Mouse (Mus musculus): ENCODE data around the gene Nfrkb. TPM values are rescaled to one million over a fixed set of nuclear protein-coding genes. Genes with fewer than 3 reads are reported as not detected.
A peak's percentile ranks its signal among the peaks of the same experiment; 100 is the strongest.

Nfrkb gene
- total and polyA plus RNA-seq, 3 experiments = 15.5 to 22.0 (median 15.6) TPM

DNA sequence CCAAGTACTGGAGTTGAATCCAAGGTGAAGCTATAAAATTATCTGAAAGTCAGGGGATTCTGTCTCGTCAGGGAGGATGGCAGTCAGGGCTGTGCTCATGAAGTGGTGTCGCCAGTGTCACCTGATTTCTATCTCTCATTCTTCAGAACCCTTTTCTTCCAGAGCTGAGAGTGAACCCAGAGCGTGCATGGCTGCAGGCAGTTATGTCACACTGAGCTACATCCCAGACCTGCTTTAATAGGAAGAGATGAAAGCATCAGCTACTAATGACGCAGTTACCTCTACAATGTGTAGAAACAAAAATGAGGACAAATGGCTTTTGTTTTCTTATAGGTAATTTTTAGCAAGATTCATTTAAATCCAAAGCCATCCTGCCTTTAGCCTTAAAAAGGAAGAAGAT lies 37.5 kb upstream of the Nfrkb start:
- Histone ChIP-seq H3K79me2 (replicated peaks; ENCODE audit: control insufficient read depth, extremely low read depth, insufficient read depth, poor library complexity, severe bottlenecking) (no peaks in the 10 kb centered on the region), H3K27ac (ENCODE audit: insufficient read depth, low read depth) (no peak overlapping the region), H3K4me2 (ENCODE audit: insufficient read depth, low read depth, poor library complexity, severe bottlenecking) (no peak overlapping the region), H3K27me3 (replicated peaks) (no peaks in the 10 kb centered on the region), H3K9ac (ENCODE audit: insufficient read depth, low read depth) (no peak overlapping the region), H3K36me3 (replicated peaks in 1 of 2; ENCODE audit: control insufficient read depth in 1 of 2, insufficient read depth in 1 of 2, low read length in 1 of 2) (peaks cover 0 to 50% of the 10 kb centered on the region in 2 experiments), H3K9me3 (replicated peaks; ENCODE audit: low read length) (no peaks in the 10 kb centered on the region), H3K4me3 (replicated peaks in 1 of 3; ENCODE audit: low read depth in 2 of 3, low read length in 2 of 3, poor library complexity in 1 of 3) (no peak overlapping the region), H3K4me1 (ENCODE audit: control insufficient read depth in 1 of 2, insufficient read depth in 2 of 2) (no peaks in the 10 kb centered on the region)
- no peak for DNase-seq (ENCODE audit: extremely low read depth)
- no peak for TF ChIP-seq MAFK (IDR thresholded peaks at IDR 0.05; ENCODE audit: insufficient replicate concordance, low read length)
- no peak for TF ChIP-seq CHD2 (IDR thresholded peaks at IDR 0.05; ENCODE audit: low read length)
- no peak for TF ChIP-seq UBTF (IDR thresholded peaks at IDR 0.05; ENCODE audit: low read depth, low read length)
- no peak for TF ChIP-seq RAD21 (IDR thresholded peaks at IDR 0.05; ENCODE audit: low read depth, low read length)
- no peak for TF ChIP-seq JUN (IDR thresholded peaks at IDR 0.05; ENCODE audit: insufficient read depth, low read depth, low read length)
- no peak for TF ChIP-seq CTCF (conservative IDR thresholded peaks at IDR 0.05 in 1 of 2, IDR thresholded peaks at IDR 0.05 in 1 of 2; ENCODE audit: low read depth in 2 of 2, low read length in 2 of 2)
- no peak for TF ChIP-seq HCFC1 (IDR thresholded peaks at IDR 0.05; ENCODE audit: low read depth, low read length)
- TF ChIP-seq ZC3H11A (IDR thresholded peaks at IDR 0.05; ENCODE audit: low read depth, low read length) = no peak
- in situ Hi-C loops (cut with MboI; ENCODE audit: low pct_ligation_motif_present, low pct_unique_long_range_greater_than_20kb, low sequenced_read_pairs) (loop anchor here (10.0 kb wide), 1 partner anchor 174 kb away; no protein-coding TSS in a partner anchor), dilution Hi-C loops (cut with MboI; ENCODE audit: extremely low pct_ligation_motif_present, extremely low pct_unique_long_range_greater_than_20kb, low sequenced_read_pairs) (no loop called here)

DNA sequence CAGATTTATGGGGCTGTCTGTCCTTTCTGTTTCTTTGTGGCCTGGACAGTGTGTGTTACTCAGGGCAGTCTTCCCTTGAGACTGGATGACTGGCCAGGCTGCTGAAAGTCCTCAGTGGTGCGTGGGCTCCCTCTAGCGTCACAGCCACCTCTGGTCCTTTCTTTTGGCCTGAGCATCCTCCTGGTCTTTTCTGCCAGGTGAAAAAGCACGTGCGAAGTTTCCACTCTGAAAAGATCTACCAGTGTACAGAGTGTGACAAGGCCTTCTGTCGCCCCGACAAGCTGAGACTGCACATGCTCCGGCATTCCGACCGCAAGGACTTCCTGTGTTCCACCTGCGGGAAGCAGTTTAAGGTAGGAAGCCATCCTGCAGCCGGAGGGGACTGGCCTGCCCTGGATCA lies 37.1 kb upstream of the Nfrkb start:
- peaks cover 0 to 51% of the 10 kb centered on the region in 2 experiments for H3K36me3 ChIP-seq (replicated peaks in 1 of 2; ENCODE audit: control insufficient read depth in 1 of 2, insufficient read depth in 1 of 2, low read length in 1 of 2)

DNA sequence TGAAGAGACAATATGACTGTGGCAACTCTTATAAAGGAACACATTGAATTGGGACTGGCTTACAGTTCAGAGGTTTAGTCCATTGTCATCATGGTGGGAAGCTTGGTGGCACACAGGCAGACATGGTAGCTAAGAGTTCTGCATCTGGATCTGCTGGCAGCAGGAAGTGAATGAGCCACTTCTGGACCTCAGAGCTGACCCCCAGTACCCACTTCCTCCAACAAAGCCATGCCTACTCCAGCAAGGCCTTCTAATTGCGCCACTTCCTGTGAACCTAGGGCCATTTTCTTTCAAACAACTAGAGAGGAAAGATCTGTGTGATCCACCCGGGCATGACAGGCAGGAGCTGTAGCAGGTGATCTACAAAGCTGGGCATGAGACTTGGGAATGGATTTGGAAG lies 33.3 kb upstream of the Nfrkb start:
- H3K36me3 ChIP-seq (replicated peaks in 1 of 2; ENCODE audit: control insufficient read depth in 1 of 2, insufficient read depth in 1 of 2, low read length in 1 of 2) = peaks cover 0 to 57% of the 10 kb centered on the region in 2 experiments
- no peaks in the 10 kb centered on the region for H3K27me3 ChIP-seq (replicated peaks)
- H3K4me1 ChIP-seq (ENCODE audit: control insufficient read depth in 1 of 2, insufficient read depth in 2 of 2) = no peaks in the 10 kb centered on the region
- TF ChIP-seq USF2 (conservative IDR thresholded peaks at IDR 0.05; ENCODE audit: low read depth, low read length) (no peak), PAX5 (IDR thresholded peaks at IDR 0.05; ENCODE audit: low read length) (no peak), ZKSCAN1 (IDR thresholded peaks at IDR 0.05; ENCODE audit: borderline replicate concordance, low read depth, low read length) (no peak), UBTF (IDR thresholded peaks at IDR 0.05; ENCODE audit: low read depth, low read length) (no peak), E2F4 (IDR thresholded peaks at IDR 0.05; ENCODE audit: insufficient replicate concordance, low read depth, low read length) (no peak), ZNF384 (IDR thresholded peaks at IDR 0.05; ENCODE audit: low read depth, low read length) (no peak), NELFE (IDR thresholded peaks at IDR 0.05; ENCODE audit: low read depth, low read length) (no peak), JUN (IDR thresholded peaks at IDR 0.05; ENCODE audit: insufficient read depth, low read depth, low read length) (no peak), MAFK (IDR thresholded peaks at IDR 0.05; ENCODE audit: insufficient replicate concordance, low read length) (no peak), POLR2A (IDR thresholded peaks at IDR 0.05; ENCODE audit: low read depth, low read length) (no peak), ELF1 (IDR thresholded peaks at IDR 0.05; ENCODE audit: low read depth, low read length) (no peak), CHD2 (IDR thresholded peaks at IDR 0.05; ENCODE audit: low read length) (no peak), MAZ (IDR thresholded peaks at IDR 0.05; ENCODE audit: low read depth, low read length) (no peak), HCFC1 (IDR thresholded peaks at IDR 0.05; ENCODE audit: low read depth, low read length) (no peak), RAD21 (IDR thresholded peaks at IDR 0.05; ENCODE audit: low read depth, low read length) (no peak), MXI1 (IDR thresholded peaks at IDR 0.05; ENCODE audit: low read depth, low read length) (no peak), NRF1 (IDR thresholded peaks at IDR 0.05; ENCODE audit: low read depth, low read length) (no peak), CTCF (conservative IDR thresholded peaks at IDR 0.05 in 1 of 2, IDR thresholded peaks at IDR 0.05 in 1 of 2; ENCODE audit: low read depth in 2 of 2, low read length in 2 of 2) (no peak), USF1 (IDR thresholded peaks at IDR 0.05; ENCODE audit: low read depth, low read length) (no peak), MAX (IDR thresholded peaks at IDR 0.05; ENCODE audit: low read length) (no peak)
- no peak overlapping the region for H3K9ac ChIP-seq (ENCODE audit: insufficient read depth, low read depth)
- H3K79me2 ChIP-seq (replicated peaks; ENCODE audit: control insufficient read depth, extremely low read depth, insufficient read depth, poor library complexity, severe bottlenecking) = no peaks in the 10 kb centered on the region
- no peak overlapping the region for H3K27ac ChIP-seq (ENCODE audit: insufficient read depth, low read depth)
- in situ Hi-C loops (cut with MboI; ENCODE audit: low pct_ligation_motif_present, low pct_unique_long_range_greater_than_20kb, low sequenced_read_pairs) (no loop called here), dilution Hi-C loops (cut with MboI; ENCODE audit: extremely low pct_ligation_motif_present, extremely low pct_unique_long_range_greater_than_20kb, low sequenced_read_pairs) (no loop called here)
- H3K4me2 ChIP-seq (ENCODE audit: insufficient read depth, low read depth, poor library complexity, severe bottlenecking) = no peak overlapping the region
- DNase-seq (ENCODE audit: extremely low read depth) = no peak
- no peak overlapping the region for H3K4me3 ChIP-seq (replicated peaks in 1 of 3; ENCODE audit: low read depth in 2 of 3, low read length in 2 of 3, poor library complexity in 1 of 3)
- H3K9me3 ChIP-seq (replicated peaks; ENCODE audit: low read length) = no peaks in the 10 kb centered on the region

More for the DNA sequence above, 37.1 kb upstream of the Nfrkb start:
- no peak overlapping the region for H3K9ac ChIP-seq (ENCODE audit: insufficient read depth, low read depth)
- DNase-seq (ENCODE audit: extremely low read depth) = peak; percentile 44
- H3K27me3 ChIP-seq (replicated peaks) = no peaks in the 10 kb centered on the region
- H3K79me2 ChIP-seq (replicated peaks; ENCODE audit: control insufficient read depth, extremely low read depth, insufficient read depth, poor library complexity, severe bottlenecking) = no peaks in the 10 kb centered on the region
- H3K4me2 ChIP-seq (ENCODE audit: insufficient read depth, low read depth, poor library complexity, severe bottlenecking) = no peak overlapping the region
- H3K9me3 ChIP-seq (replicated peaks; ENCODE audit: low read length) = no peaks in the 10 kb centered on the region
- in situ Hi-C loops (cut with MboI; ENCODE audit: low pct_ligation_motif_present, low pct_unique_long_range_greater_than_20kb, low sequenced_read_pairs) (loop anchor here (10.0 kb wide), 1 partner anchor 174 kb away; no protein-coding TSS in a partner anchor), dilution Hi-C loops (cut with MboI; ENCODE audit: extremely low pct_ligation_motif_present, extremely low pct_unique_long_range_greater_than_20kb, low sequenced_read_pairs) (no loop called here)
- no peak overlapping the region for H3K27ac ChIP-seq (ENCODE audit: insufficient read depth, low read depth)
- H3K4me1 ChIP-seq (ENCODE audit: control insufficient read depth in 1 of 2, insufficient read depth in 2 of 2) = no peaks in the 10 kb centered on the region
- TF ChIP-seq PAX5 (IDR thresholded peaks at IDR 0.05; ENCODE audit: low read length) (no peak), CHD2 (IDR thresholded peaks at IDR 0.05; ENCODE audit: low read length) (no peak), CTCF (conservative IDR thresholded peaks at IDR 0.05 in 1 of 2, IDR thresholded peaks at IDR 0.05 in 1 of 2; ENCODE audit: low read depth in 2 of 2, low read length in 2 of 2) (peak; percentile 61 to 95), SMC3 (IDR thresholded peaks at IDR 0.05; ENCODE audit: low read depth, low read length) (peak; percentile 91), NELFE (IDR thresholded peaks at IDR 0.05; ENCODE audit: low read depth, low read length) (peak; percentile 30; the same call in 1 of the 2 replicates), MAX (IDR thresholded peaks at IDR 0.05; ENCODE audit: low read length) (peak; percentile 70), ZC3H11A (IDR thresholded peaks at IDR 0.05; ENCODE audit: low read depth, low read length) (peak; percentile 62), MYC (IDR thresholded peaks at IDR 0.05; ENCODE audit: low read depth, low read length) (peak; percentile 34; the same call in 1 of the 2 replicates), BHLHE40 (IDR thresholded peaks at IDR 0.05; ENCODE audit: low read depth, low read length) (peak; percentile 71), RAD21 (IDR thresholded peaks at IDR 0.05; ENCODE audit: low read depth, low read length) (peak; percentile 96)
- H3K4me3 ChIP-seq (replicated peaks in 1 of 3; ENCODE audit: low read depth in 2 of 3, low read length in 2 of 3, poor library complexity in 1 of 3) = no peak overlapping the region

All from CH12.LX (cell line).